13 mouse cellular contexts compared by ENCODE assay signal in genomic region chr12:32018376-32018750, GRCm38 (mm10). TPM values are rescaled to one million over a fixed set of nuclear protein-coding genes. Genes with fewer than 3 reads are reported as not detected.
DNase-seq lines count a peak whose midpoint lies in the region; ATAC-seq lines count a peak whose summit lies in the region.
"Had no signal": no experiment of that assay in that cellular context is flagged by ENCODE, and none has a peak within 500 bp of the region (broad histone marks: within the 10 kb centered on the region; RNA-seq: fewer than 3 reads in every experiment).

No protein-coding gene starts in this region.

- no peak overlapping the region for H3K4me3 ChIP-seq in heart, embryonic 13.5 days
- no peak overlapping the region for H3K4me3 ChIP-seq in midbrain, embryonic 14.5 days (replicated peaks; ENCODE audit: low read depth, low read length)
- H3K4me3 ChIP-seq in midbrain, embryonic 16.5 days (ENCODE audit: low read depth, low read length), result no peak overlapping the region
- H3K4me3 ChIP-seq in liver, embryonic 16.5 days (ENCODE audit: low read depth, low read length), result no peak overlapping the region
- H3K4me3 ChIP-seq: heart, embryonic 12.5 days; hindbrain, embryonic 12.5 days; kidney, embryonic 15.5 days; limb, embryonic 13.5 days had no signal

- no peaks in the 10 kb centered on the region for H3K9me3 ChIP-seq in heart, embryonic 13.5 days
- no peaks in the 10 kb centered on the region for H3K9me3 ChIP-seq in midbrain, embryonic 14.5 days (ENCODE audit: control insufficient read depth, low read length)
- H3K9me3 ChIP-seq in midbrain, embryonic 16.5 days (replicated peaks; ENCODE audit: control insufficient read depth, low read length, poor library complexity, severe bottlenecking), result no peaks in the 10 kb centered on the region
- no peaks in the 10 kb centered on the region for H3K9me3 ChIP-seq in liver, embryonic 16.5 days (replicated peaks; ENCODE audit: control insufficient read depth, low read length)
- H3K9me3 ChIP-seq: heart, embryonic 12.5 days; hindbrain, embryonic 12.5 days; kidney, embryonic 15.5 days; limb, embryonic 13.5 days had no signal

- no peaks in the 10 kb centered on the region for H3K27me3 ChIP-seq in heart, embryonic 13.5 days (replicated peaks)
- H3K27me3 ChIP-seq in midbrain, embryonic 14.5 days (ENCODE audit: control insufficient read depth, insufficient read depth, low read length), result no peaks in the 10 kb centered on the region
- H3K27me3 ChIP-seq in midbrain, embryonic 16.5 days (ENCODE audit: control insufficient read depth, insufficient read depth, low read depth, low read length), result no peaks in the 10 kb centered on the region
- H3K27me3 ChIP-seq in liver, embryonic 16.5 days (ENCODE audit: control insufficient read depth, insufficient read depth, low read depth, low read length), result no peaks in the 10 kb centered on the region
- H3K27me3 ChIP-seq: heart, embryonic 12.5 days; hindbrain, embryonic 12.5 days; kidney, embryonic 15.5 days; limb, embryonic 13.5 days had no signal

- H3K9ac ChIP-seq in heart, embryonic 13.5 days, result 0 out of 2 replicates have a peak overlapping the region, but pooled peaks have one; percentile 19
- no peak overlapping the region for H3K9ac ChIP-seq in midbrain, embryonic 14.5 days (replicated peaks; ENCODE audit: low read length)
- no peak overlapping the region for H3K9ac ChIP-seq in midbrain, embryonic 16.5 days (ENCODE audit: low read depth, low read length)
- H3K9ac ChIP-seq in liver, embryonic 16.5 days (ENCODE audit: low read depth, low read length), result no peak overlapping the region; the same call in 1 of the 2 replicates
- H3K9ac ChIP-seq: heart, embryonic 12.5 days; hindbrain, embryonic 12.5 days; kidney, embryonic 15.5 days; limb, embryonic 13.5 days had no signal

- H3K36me3 ChIP-seq in heart, embryonic 13.5 days, result no peaks in the 10 kb centered on the region
- no peaks in the 10 kb centered on the region for H3K36me3 ChIP-seq in midbrain, embryonic 14.5 days (ENCODE audit: control insufficient read depth, insufficient read depth, low read length)
- no peaks in the 10 kb centered on the region for H3K36me3 ChIP-seq in midbrain, embryonic 16.5 days (ENCODE audit: control insufficient read depth, insufficient read depth, low read length)
- H3K36me3 ChIP-seq in liver, embryonic 16.5 days (ENCODE audit: control insufficient read depth, insufficient read depth), result peaks cover 5% of the 10 kb centered on the region; the same call in 1 of the 2 replicates
- H3K36me3 ChIP-seq: heart, embryonic 12.5 days; hindbrain, embryonic 12.5 days; kidney, embryonic 15.5 days; limb, embryonic 13.5 days had no signal

- no peak for DNase-seq in heart, postnatal 25 days (ENCODE audit: low spot score)
- peak; percentile 28 for DNase-seq in midbrain, embryonic 14.5 days
- DNase-seq in gastrocnemius, postnatal 36 days, result no peak
- no peak for DNase-seq in testis, postnatal 10 days (ENCODE audit: low spot score)
- DNase-seq: cerebellum, postnatal 36 days had no signal

- peaks cover 17% of the 10 kb centered on the region for H3K4me1 ChIP-seq in heart, embryonic 13.5 days
- H3K4me1 ChIP-seq in midbrain, embryonic 14.5 days (ENCODE audit: control insufficient read depth, insufficient read depth, low read length), result peaks cover 4% of the 10 kb centered on the region
- peaks cover 9% of the 10 kb centered on the region; the same call in 1 of the 2 replicates for H3K4me1 ChIP-seq in midbrain, embryonic 16.5 days (ENCODE audit: control insufficient read depth, insufficient read depth, low read length)
- H3K4me1 ChIP-seq in liver, embryonic 16.5 days (ENCODE audit: control insufficient read depth, low read depth, low read length), result peaks cover 20% of the 10 kb centered on the region

- no peak overlapping the region for H3K27ac ChIP-seq in heart, embryonic 13.5 days (replicated peaks)
- H3K27ac ChIP-seq in midbrain, embryonic 14.5 days (replicated peaks; ENCODE audit: low read depth, low read length), result no peak overlapping the region
- H3K27ac ChIP-seq in midbrain, embryonic 16.5 days (ENCODE audit: low read length), result no peak overlapping the region
- H3K27ac ChIP-seq in liver, embryonic 16.5 days (ENCODE audit: low read length), result peak overlapping the region; percentile 64
- H3K27ac ChIP-seq: hindbrain, embryonic 12.5 days; kidney, embryonic 15.5 days; limb, embryonic 13.5 days had no signal

- 50% methylated on average over 3 of the region's 3 CpGs for WGBS in heart, embryonic 13.5 days
- WGBS in midbrain, embryonic 14.5 days, result 77% methylated on average over 3 of the region's 3 CpGs
- WGBS in midbrain, embryonic 16.5 days, result 81% methylated on average over 3 of the region's 3 CpGs
- WGBS in liver, embryonic 16.5 days (ENCODE audit: insufficient replicate concordance), result 40% methylated on average over 3 of the region's 3 CpGs

- no peak overlapping the region for H3K4me2 ChIP-seq in heart, embryonic 13.5 days
- H3K4me2 ChIP-seq in midbrain, embryonic 14.5 days (ENCODE audit: low read length), result no peak overlapping the region
- no peak overlapping the region for H3K4me2 ChIP-seq in midbrain, embryonic 16.5 days (ENCODE audit: low read length)
- peak overlapping the region; percentile 32 for H3K4me2 ChIP-seq in liver, embryonic 16.5 days (ENCODE audit: low read depth, low read length)
- H3K4me2 ChIP-seq: heart, embryonic 12.5 days; hindbrain, embryonic 12.5 days; kidney, embryonic 15.5 days; limb, embryonic 13.5 days had no signal

- ATAC-seq in heart, embryonic 13.5 days (ENCODE audit: extremely low read depth, insufficient number of reproducible peaks, low FRiP score, low TSS enrichment), result no peak
- no peak for ATAC-seq in midbrain, embryonic 14.5 days (ENCODE audit: low FRiP score, low TSS enrichment)
- no peak for ATAC-seq in midbrain, embryonic 16.5 days
- ATAC-seq in liver, embryonic 16.5 days (ENCODE audit: low read depth), result peak; percentile 47; the same call in 1 of the 2 replicates
- no peak for ATAC-seq in activated CD4-positive, CD25-positive, alpha-beta regulatory T cell, adult 4 months

- intact Hi-C loops in heart, postnatal 25 days (cut with DNase I), result no loop called here
- intact Hi-C loops in gastrocnemius, postnatal 36 days (cut with DNase I), result no loop called here

RNA-seq across cellular contexts. Expression of gene Prkar2b, which starts 42.7 kb away (rescaled TPM):
- polyA plus RNA-seq in heart, embryonic 13.5 days (2015; fragmentation: Nextera tagmentation; extraction: Ambion mirVana), result 11.8 and 13.6 TPM in 2 replicates
- total RNA-seq in heart, postnatal 25 days (2021), result 1 to 10 TPM; 5.3 to 6.2 TPM
- polyA plus RNA-seq in midbrain, embryonic 14.5 days (2014; fragmentation: Nextera tagmentation; extraction: Ambion mirVana), result 151 and 188 TPM in 2 replicates
- polyA plus RNA-seq in midbrain, embryonic 16.5 days (2015; fragmentation: Nextera tagmentation; extraction: Ambion mirVana), result 146 and 149 TPM in 2 replicates
- polyA plus RNA-seq in liver, embryonic 16.5 days (2015; fragmentation: Nextera tagmentation; extraction: Ambion mirVana), result 51.1 and 53.8 TPM in 2 replicates
- total RNA-seq in gastrocnemius, postnatal 36 days (2021), result 1 to 10 TPM; 1.7 to 1.9 TPM
- polyA plus RNA-seq in activated CD4-positive, CD25-positive, alpha-beta regulatory T cell, adult 4 months (2017; shearing (Covaris generic)), result 1 to 10 TPM in 1 of 2 experiments, under 1 TPM in 1; 0.68 to 1.2 TPM
